Mouse (Mus musculus) bone marrow macrophage, adult 2 months (primary cell): Measurements from ENCODE around the gene A130010J15Rik.

ENCODE experiments used
- CTCF ChIP-seq: IDR thresholded peaks from 2 replicates; pipeline ENCODE4 v1.5.1; 2012; ENCODE audit warnings: low read depth, mild to moderate bottlenecking, low read length, moderate library complexity
- POLR2A ChIP-seq: IDR thresholded peaks from 2 replicates; pipeline ENCODE4 v1.6.1; 2012; ENCODE audit warnings: mild to moderate bottlenecking, low read depth, low read length, borderline replicate concordance

DNA sequence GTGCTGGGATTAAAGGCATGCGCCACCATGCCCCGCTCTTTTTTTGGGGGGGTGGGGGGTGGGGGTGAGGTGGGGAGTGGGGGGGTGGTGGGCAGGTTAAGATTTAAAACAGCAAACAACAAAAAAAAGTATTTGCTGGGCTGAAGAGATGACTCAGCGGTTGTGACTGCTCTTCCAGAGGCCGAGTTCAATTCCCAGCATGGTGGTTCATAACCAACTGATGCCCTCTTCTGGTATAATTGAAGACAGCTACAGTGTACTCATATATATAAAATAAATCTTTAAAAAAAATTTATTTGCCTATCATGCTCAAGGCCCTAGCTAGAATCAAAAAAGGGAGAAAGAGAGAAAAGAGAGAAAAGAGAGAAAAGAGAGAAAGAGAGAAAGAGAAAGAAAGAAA lies 42.0 kb upstream of the A130010J15Rik start:
- TF ChIP-seq POLR2A: no peak
- no peak for TF ChIP-seq CTCF
